Mouse (Mus musculus): Measurements from ENCODE around the gene Ptpn13. TPM values are rescaled to one million over a fixed set of nuclear protein-coding genes. Genes with fewer than 3 reads are reported as not detected.
A peak's percentile ranks its signal among the peaks of the same experiment; 100 is the strongest.

Ptpn13 gene
- polyA plus RNA-seq, 1 experiment from 2014 or later = 6.9 TPM

- WGBS = 65% methylated on average over 16 of the region's 16 CpGs
- H3K4me1 ChIP-seq = peaks cover 10% of the 10 kb centered on the region
- ATAC-seq (ENCODE audit: extremely low read depth, insufficient number of reproducible peaks, low FRiP score, low TSS enrichment) = no peak
- peaks cover 10% of the 10 kb centered on the region for H3K27me3 ChIP-seq (replicated peaks)
- H3K9me3 ChIP-seq = no peaks in the 10 kb centered on the region
- no peaks in the 10 kb centered on the region for H3K36me3 ChIP-seq
- no peak overlapping the region for H3K27ac ChIP-seq (replicated peaks)
- H3K4me2 ChIP-seq = no peak overlapping the region
- H3K4me3 ChIP-seq = no peak overlapping the region
- H3K9ac ChIP-seq = no peak overlapping the region
Observed at GRCm38 (mm10) chr5:103393752-103394151, 31.2 kb upstream of the Ptpn13 start.

- no peak for ATAC-seq (ENCODE audit: extremely low read depth, insufficient number of reproducible peaks, low FRiP score, low TSS enrichment)
- no peaks in the 10 kb centered on the region for H3K36me3 ChIP-seq
- H3K4me2 ChIP-seq = no peak overlapping the region
- no peak overlapping the region for H3K4me3 ChIP-seq
- no peak overlapping the region for H3K27ac ChIP-seq (replicated peaks)
- no peaks in the 10 kb centered on the region for H3K27me3 ChIP-seq (replicated peaks)
- 86% methylated on average over 5 of the region's 5 CpGs for WGBS
- peaks cover 10% of the 10 kb centered on the region for H3K4me1 ChIP-seq
- H3K9ac ChIP-seq = no peak overlapping the region
- H3K9me3 ChIP-seq = no peaks in the 10 kb centered on the region
Observed at GRCm38 (mm10) chr5:103395683-103396082, 29.3 kb upstream of the Ptpn13 start.

GRCm38 (mm10) chr5:103397429-103397828 is 27.6 kb upstream of the Ptpn13 start:
- no peak overlapping the region for H3K4me2 ChIP-seq
- H3K9me3 ChIP-seq = no peaks in the 10 kb centered on the region
- 63% methylated on average over 4 of the region's 4 CpGs for WGBS
- H3K9ac ChIP-seq = no peak overlapping the region
- peaks cover 10% of the 10 kb centered on the region for H3K4me1 ChIP-seq
- no peaks in the 10 kb centered on the region for H3K36me3 ChIP-seq
- no peak overlapping the region for H3K27ac ChIP-seq (replicated peaks)
- no peak overlapping the region for H3K4me3 ChIP-seq
- no peaks in the 10 kb centered on the region for H3K27me3 ChIP-seq (replicated peaks)
- no peak for ATAC-seq (ENCODE audit: extremely low read depth, insufficient number of reproducible peaks, low FRiP score, low TSS enrichment)

- H3K27me3 ChIP-seq (replicated peaks) = no peaks in the 10 kb centered on the region
- H3K4me3 ChIP-seq = no peak overlapping the region
- no peak overlapping the region for H3K9ac ChIP-seq
- H3K36me3 ChIP-seq = no peaks in the 10 kb centered on the region
- H3K27ac ChIP-seq (replicated peaks) = no peak overlapping the region
- 77% methylated on average over 12 of the region's 12 CpGs for WGBS
- peaks cover 11% of the 10 kb centered on the region for H3K4me1 ChIP-seq
- H3K4me2 ChIP-seq = no peak overlapping the region
- ATAC-seq (ENCODE audit: extremely low read depth, insufficient number of reproducible peaks, low FRiP score, low TSS enrichment) = no peak
- no peaks in the 10 kb centered on the region for H3K9me3 ChIP-seq
Observed at GRCm38 (mm10) chr5:103404213-103404968, 20.6 kb upstream of the Ptpn13 start.

- no peak overlapping the region for H3K27ac ChIP-seq (replicated peaks)
- no peaks in the 10 kb centered on the region for H3K9me3 ChIP-seq
- 26% methylated on average over 2 of the region's 2 CpGs for WGBS
- H3K4me2 ChIP-seq = no peak overlapping the region
- H3K4me1 ChIP-seq = peaks cover 11% of the 10 kb centered on the region
- H3K36me3 ChIP-seq = no peaks in the 10 kb centered on the region
- ATAC-seq (ENCODE audit: extremely low read depth, insufficient number of reproducible peaks, low FRiP score, low TSS enrichment) = no peak
- H3K4me3 ChIP-seq = no peak overlapping the region
- H3K27me3 ChIP-seq (replicated peaks) = no peaks in the 10 kb centered on the region
- H3K9ac ChIP-seq = no peak overlapping the region
Observed at GRCm38 (mm10) chr5:103405921-103406320, 19.1 kb upstream of the Ptpn13 start.

- peaks cover 10% of the 10 kb centered on the region for H3K4me1 ChIP-seq
- no peak for ATAC-seq (ENCODE audit: extremely low read depth, insufficient number of reproducible peaks, low FRiP score, low TSS enrichment)
- no peak overlapping the region for H3K9ac ChIP-seq
- H3K36me3 ChIP-seq = no peaks in the 10 kb centered on the region
- no peaks in the 10 kb centered on the region for H3K9me3 ChIP-seq
- H3K4me3 ChIP-seq = no peak overlapping the region
- 0 out of 2 replicates have a peak overlapping the region, but pooled peaks have one; percentile 12 for H3K27ac ChIP-seq (replicated peaks)
- H3K4me2 ChIP-seq = peak overlapping the region; percentile 44; the same call in 1 of the 2 replicates
- 31% methylated on average over 10 of the region's 10 CpGs for WGBS
- H3K27me3 ChIP-seq (replicated peaks) = no peaks in the 10 kb centered on the region; the same call in 1 of the 2 replicates
Observed at GRCm38 (mm10) chr5:103412020-103412747, 12.8 kb upstream of the Ptpn13 start.

GRCm38 (mm10) chr5:103414542-103414941 is 10.4 kb upstream of the Ptpn13 start:
- 74% methylated on average over 3 of the region's 3 CpGs for WGBS
- Histone ChIP-seq H3K27ac (replicated peaks) (no peak overlapping the region), H3K9ac (no peak overlapping the region), H3K4me2 (no peak overlapping the region), H3K9me3 (no peaks in the 10 kb centered on the region), H3K36me3 (no peaks in the 10 kb centered on the region), H3K4me1 (peaks cover 10% of the 10 kb centered on the region), H3K27me3 (replicated peaks) (no peaks in the 10 kb centered on the region; the same call in 1 of the 2 replicates), H3K4me3 (no peak overlapping the region)
- ATAC-seq (ENCODE audit: extremely low read depth, insufficient number of reproducible peaks, low FRiP score, low TSS enrichment) = no peak

- Histone ChIP-seq H3K4me3 (no peak overlapping the region), H3K36me3 (no peaks in the 10 kb centered on the region), H3K4me1 (peaks cover 19% of the 10 kb centered on the region), H3K27ac (replicated peaks) (no peak overlapping the region), H3K4me2 (no peak overlapping the region), H3K9ac (no peak overlapping the region), H3K27me3 (replicated peaks) (peaks cover 5% of the 10 kb centered on the region; the same call in 1 of the 2 replicates), H3K9me3 (no peaks in the 10 kb centered on the region)
- WGBS = 77% methylated on average over 9 of the region's 9 CpGs
- no peak for ATAC-seq (ENCODE audit: extremely low read depth, insufficient number of reproducible peaks, low FRiP score, low TSS enrichment)
Observed at GRCm38 (mm10) chr5:103418009-103418408, 7.0 kb upstream of the Ptpn13 start.

- Histone ChIP-seq H3K4me3 (no peak overlapping the region), H3K4me1 (peaks cover 25% of the 10 kb centered on the region), H3K36me3 (no peaks in the 10 kb centered on the region), H3K27ac (replicated peaks) (no peak overlapping the region), H3K4me2 (no peak overlapping the region), H3K27me3 (replicated peaks) (peaks cover 5% of the 10 kb centered on the region; the same call in 1 of the 2 replicates), H3K9ac (no peak overlapping the region), H3K9me3 (no peaks in the 10 kb centered on the region)
- no peak for ATAC-seq (ENCODE audit: extremely low read depth, insufficient number of reproducible peaks, low FRiP score, low TSS enrichment)
- WGBS = 69% methylated on average over 3 of the region's 3 CpGs
Observed at GRCm38 (mm10) chr5:103418886-103419285, 6.1 kb upstream of the Ptpn13 start.

GRCm38 (mm10) chr5:103420568-103420967 is 4.4 kb upstream of the Ptpn13 start:
- Histone ChIP-seq H3K36me3 (no peaks in the 10 kb centered on the region), H3K4me1 (peaks cover 30% of the 10 kb centered on the region), H3K9me3 (no peaks in the 10 kb centered on the region), H3K27me3 (replicated peaks) (peaks cover 5% of the 10 kb centered on the region; the same call in 1 of the 2 replicates), H3K27ac (replicated peaks) (no peak overlapping the region), H3K9ac (peak overlapping the region; percentile 28; the same call in 1 of the 2 replicates), H3K4me3 (no peak overlapping the region), H3K4me2 (no peak overlapping the region)
- WGBS = 38% methylated on average over 10 of the region's 10 CpGs
- ATAC-seq (ENCODE audit: extremely low read depth, insufficient number of reproducible peaks, low FRiP score, low TSS enrichment) = no peak

GRCm38 (mm10) chr5:103422609-103423008 is 2.4 kb upstream of the Ptpn13 start:
- no peak for ATAC-seq (ENCODE audit: extremely low read depth, insufficient number of reproducible peaks, low FRiP score, low TSS enrichment)
- no peak overlapping the region for H3K4me2 ChIP-seq
- H3K27ac ChIP-seq (replicated peaks) = no peak overlapping the region
- no peaks in the 10 kb centered on the region for H3K36me3 ChIP-seq
- H3K27me3 ChIP-seq (replicated peaks) = 0 out of 2 replicates have a peak, but pooled peaks cover 5% of the 10 kb centered on the region
- WGBS = 72% methylated on average over 6 of the region's 6 CpGs
- no peak overlapping the region for H3K9ac ChIP-seq
- no peaks in the 10 kb centered on the region for H3K9me3 ChIP-seq
- peaks cover 44% of the 10 kb centered on the region for H3K4me1 ChIP-seq
- H3K4me3 ChIP-seq = no peak overlapping the region
